Mouse (Mus musculus): ENCODE measurements around the gene Rnf212b.

- peak; percentile 66 for TF ChIP-seq CTCF (IDR thresholded peaks at IDR 0.05; ENCODE audit: low read depth)
- no peak for TF ChIP-seq EP300 (IDR thresholded peaks at IDR 0.05; ENCODE audit: low read depth)
Observed at GRCm38 (mm10) chr14:54817791-54818190, 3.9 kb downstream of the Rnf212b start.
